Mouse (Mus musculus) bone marrow, adult 2 months (tissue): ENCODE data around the gene Hoxa13. TPM values are rescaled to one million over a fixed set of nuclear protein-coding genes. Genes with fewer than 3 reads are reported as not detected.

Experiments used
- H3K27ac ChIP-seq: fragments of 200-500 bp; 2 replicates; pipeline ENCODE4 v1.5.1; 2012; ENCODE audit warnings: low read depth, mild to moderate bottlenecking, control low read depth, inconsistent platforms, low read length; ENCODE audit not compliant: control insufficient read depth, poor library complexity, insufficient read depth
- H3K4me1 ChIP-seq: fragments of 200-500 bp; 2 replicates; pipeline ENCODE4 v1.6.1; 2011; ENCODE audit warnings: low read length; ENCODE audit not compliant: control insufficient read depth, insufficient read depth
- H3K4me3 ChIP-seq: fragments of 200-500 bp; replicated peaks from 2 replicates; pipeline ENCODE3; 2011; ENCODE audit warnings: mild to moderate bottlenecking, low read depth, low read length, control low read depth; ENCODE audit not compliant: control insufficient read depth
- CTCF ChIP-seq: fragments of 200-500 bp; IDR thresholded peaks from 2 replicates; pipeline ENCODE4 v1.5.1; 2011; ENCODE audit warnings: low read length, control low read depth; ENCODE audit not compliant: control insufficient read depth, insufficient read depth
- POLR2A ChIP-seq: fragments of 200-500 bp; IDR thresholded peaks from 2 replicates; pipeline ENCODE4 v1.6.1; 2011; ENCODE audit warnings: low read depth, mild to moderate bottlenecking, control low read depth, low read length, borderline replicate concordance; ENCODE audit not compliant: control insufficient read depth
- WGBS: fragments of 180-500 bp; shearing (Covaris S2); methylation state at CpG from one replicate; pipeline ENCODE4 v1.1.7; 2018; 5-methylcytosine and 5-hydroxymethylcytosine counted together
- polyA plus RNA-seq: library from polyadenylated mRNA; stranded (reverse); fragments of >200 nt; gene quantifications from 2 replicates; pipeline ENCODE4 v1.2.4, GENCODE M21; 2011; ENCODE audit warnings: low replicate concordance; ENCODE audit not compliant: missing spikeins, insufficient read depth, insufficient read length

Hoxa13 gene
- polyA plus RNA-seq, 1 experiment: not detected

GRCm38 (mm10) chr6:52248638-52249414, 11.9 kb downstream of the Hoxa13 start:
- TF ChIP-seq POLR2A (no peak), CTCF (no peak)
- Histone ChIP-seq H3K4me1 (no peaks in the 10 kb centered on the region), H3K27ac (no peak overlapping the region), H3K4me3 (no peak overlapping the region)
- WGBS: 5% methylated on average over 27 of the region's 27 CpGs

GRCm38 (mm10) chr6:52247766-52248637, 12.7 kb downstream of the Hoxa13 start:
- TF ChIP-seq CTCF (no peak), POLR2A (no peak)
- Histone ChIP-seq H3K4me1 (no peaks in the 10 kb centered on the region), H3K27ac (no peak overlapping the region), H3K4me3 (no peak overlapping the region)
- 4% methylated on average over 23 of the region's 23 CpGs for WGBS

GRCm38 (mm10) chr6:52246916-52247315, 13.8 kb downstream of the Hoxa13 start:
- WGBS: 7% methylated on average over 3 of the region's 3 CpGs
- no peak overlapping the region for H3K4me3 ChIP-seq
- no peak for TF ChIP-seq CTCF
- TF ChIP-seq POLR2A: no peak
- H3K27ac ChIP-seq: no peak overlapping the region
- no peaks in the 10 kb centered on the region for H3K4me1 ChIP-seq

GRCm38 (mm10) chr6:52246403-52246803, 14.3 kb downstream of the Hoxa13 start:
- 1% methylated on average over 26 of the region's 26 CpGs for WGBS
- Histone ChIP-seq H3K4me3 (no peak overlapping the region), H3K27ac (no peak overlapping the region), H3K4me1 (no peaks in the 10 kb centered on the region)
- TF ChIP-seq CTCF: no peak
- TF ChIP-seq POLR2A: no peak

- Histone ChIP-seq H3K4me3 (no peak within 1 kb of the TSS), H3K4me1 (no peaks in the 10 kb centered on the region), H3K27ac (no peak within 1 kb of the TSS)
- TF ChIP-seq POLR2A: no peak
- no peak for TF ChIP-seq CTCF
- under 1% methylated on average over 20 of the region's 20 CpGs for WGBS
These were observed 14.9 kb downstream of the Hoxa13 start, which contains the start of gene Hoxa11 for GRCm38 (mm10) chr6:52245757-52246142. TSS of gene Hoxa11 (minus strand) at chr6:52245810.

GRCm38 (mm10) chr6:52245040-52245756, 15.5 kb downstream of the Hoxa13 start:
- 2% methylated on average over 71 of the region's 71 CpGs for WGBS
- no peak overlapping the region for H3K27ac ChIP-seq
- TF ChIP-seq POLR2A (no peak), CTCF (no peak)
- no peaks in the 10 kb centered on the region for H3K4me1 ChIP-seq
- no peak overlapping the region for H3K4me3 ChIP-seq

- Histone ChIP-seq H3K4me3 (no peak overlapping the region), H3K4me1 (no peaks in the 10 kb centered on the region), H3K27ac (no peak overlapping the region)
- TF ChIP-seq POLR2A (no peak), CTCF (no peak)
- 6% methylated on average over 23 of the region's 23 CpGs for WGBS
These were observed 16.1 kb downstream of the Hoxa13 start for GRCm38 (mm10) chr6:52244471-52245039.
